Mouse (Mus musculus): ENCODE results near the gene Mllt6. TPM values are rescaled to one million over a fixed set of nuclear protein-coding genes. Genes with fewer than 3 reads are reported as not detected.
"Not testable (repeated sequence)": the region's sequence is repeated elsewhere in the genome, so short reads cannot be mapped to it uniquely, and the experiment has no call there.

Mllt6 gene
- polyA plus RNA-seq, 1 experiment from 2014 or later: 4.1 TPM

DNA sequence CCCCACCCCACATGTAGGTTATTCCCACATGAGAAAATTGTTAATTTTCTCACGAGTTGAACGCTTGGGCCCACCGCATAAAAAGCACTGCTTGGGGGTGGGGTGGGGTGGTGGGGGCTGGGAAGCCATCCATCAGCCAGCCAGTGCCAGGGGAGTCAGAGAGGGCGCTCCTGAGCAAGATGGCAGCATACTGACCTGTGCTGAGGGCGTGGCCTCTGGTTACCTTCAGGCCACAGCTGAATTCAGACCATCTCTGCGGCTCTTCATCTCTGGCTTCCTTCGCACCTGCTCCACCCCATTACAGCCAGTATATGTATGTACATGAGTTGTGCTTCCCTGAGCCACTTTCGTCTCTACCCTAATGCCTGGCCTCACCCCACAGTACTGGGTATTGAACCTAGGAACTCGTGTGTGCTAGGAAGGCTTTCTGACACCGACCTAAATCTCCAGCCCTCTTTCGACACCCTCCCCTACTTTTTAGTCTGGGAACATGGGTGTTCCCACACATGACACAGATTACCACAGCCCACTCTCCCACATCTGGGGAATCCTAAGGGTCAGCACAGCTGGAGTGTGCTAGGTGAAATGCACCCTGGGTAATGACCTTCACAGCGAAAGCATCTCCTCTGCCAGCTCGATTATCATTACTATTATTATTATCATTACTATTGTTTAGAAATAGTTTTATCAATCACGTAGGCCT is 6.8 kb upstream of the Mllt6 start:
- WGBS: 73% methylated on average over 14 of the region's 14 CpGs
- Histone ChIP-seq H3K27me3 (ENCODE audit: control insufficient read depth, insufficient read depth, low read length) (peaks cover 7% of the 10 kb centered on the region), H3K4me2 (replicated peaks; ENCODE audit: low read depth, low read length) (no peak overlapping the region), H3K27ac (ENCODE audit: low read depth, low read length) (no peak overlapping the region), H3K36me3 (ENCODE audit: control insufficient read depth, insufficient read depth, low read length) (no peaks in the 10 kb centered on the region), H3K4me3 (ENCODE audit: low read depth, low read length) (no peak overlapping the region), H3K9ac (ENCODE audit: low read depth, low read length) (no peak overlapping the region), H3K4me1 (replicated peaks; ENCODE audit: control insufficient read depth, insufficient read depth, low read length) (peaks cover 4% of the 10 kb centered on the region), H3K9me3 (ENCODE audit: control insufficient read depth, low read length) (no peaks in the 10 kb centered on the region)
- ATAC-seq (ENCODE audit: low FRiP score) (no peak), DNase-seq (ENCODE audit: low spot score) (no peak)

DNA sequence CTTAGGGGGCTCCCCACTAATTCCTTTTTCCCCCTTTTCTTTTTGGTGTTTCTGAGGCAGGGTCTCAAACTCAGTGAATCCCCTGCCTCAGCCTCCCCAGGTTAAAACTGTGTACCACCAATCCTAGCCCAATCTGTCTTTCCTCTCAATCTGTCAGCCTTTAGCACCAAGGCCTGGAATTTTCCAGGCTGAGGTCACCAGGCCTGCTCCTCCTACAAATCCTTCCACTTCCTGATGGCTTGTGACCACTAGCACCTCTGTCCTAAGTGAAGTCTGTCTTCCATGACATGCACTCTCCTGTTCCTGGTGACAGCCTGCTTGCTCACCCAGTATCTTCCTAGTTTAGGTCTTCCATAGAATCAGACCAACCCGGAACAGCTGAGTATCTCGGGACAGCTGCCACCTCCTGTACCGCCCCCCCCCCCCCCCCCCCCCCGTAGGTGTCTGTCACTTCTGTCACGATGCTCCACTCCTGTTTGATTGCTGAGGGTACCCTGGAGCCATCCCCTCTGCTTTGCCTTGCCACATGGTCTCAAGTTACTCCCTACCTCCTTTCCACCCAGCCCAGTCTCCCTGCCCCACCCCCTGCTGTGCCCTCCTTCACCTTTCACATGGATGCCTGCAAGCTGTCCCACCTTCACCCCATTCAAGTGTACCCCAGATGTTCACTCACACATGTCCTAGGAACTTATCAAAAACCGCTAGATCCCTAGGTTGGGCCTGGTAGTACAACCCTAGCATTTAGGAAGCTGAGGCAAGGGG is 5.8 kb upstream of the Mllt6 start:
- ATAC-seq (ENCODE audit: low FRiP score) (no peak), DNase-seq (ENCODE audit: low spot score) (no peak)
- no peak overlapping the region for H3K9ac ChIP-seq (ENCODE audit: low read depth, low read length)
- H3K27me3 ChIP-seq (ENCODE audit: control insufficient read depth, insufficient read depth, low read length): peaks cover 17% of the 10 kb centered on the region
- no peak overlapping the region for H3K27ac ChIP-seq (ENCODE audit: low read depth, low read length)
- H3K9me3 ChIP-seq (ENCODE audit: control insufficient read depth, low read length): no peaks in the 10 kb centered on the region
- H3K4me2 ChIP-seq (replicated peaks; ENCODE audit: low read depth, low read length): no peak overlapping the region
- H3K36me3 ChIP-seq (ENCODE audit: control insufficient read depth, insufficient read depth, low read length): no peaks in the 10 kb centered on the region
- H3K4me1 ChIP-seq (replicated peaks; ENCODE audit: control insufficient read depth, insufficient read depth, low read length): peaks cover 13% of the 10 kb centered on the region
- H3K4me3 ChIP-seq (ENCODE audit: low read depth, low read length): no peak overlapping the region
- 38% methylated on average over 6 of the region's 6 CpGs for WGBS

DNA sequence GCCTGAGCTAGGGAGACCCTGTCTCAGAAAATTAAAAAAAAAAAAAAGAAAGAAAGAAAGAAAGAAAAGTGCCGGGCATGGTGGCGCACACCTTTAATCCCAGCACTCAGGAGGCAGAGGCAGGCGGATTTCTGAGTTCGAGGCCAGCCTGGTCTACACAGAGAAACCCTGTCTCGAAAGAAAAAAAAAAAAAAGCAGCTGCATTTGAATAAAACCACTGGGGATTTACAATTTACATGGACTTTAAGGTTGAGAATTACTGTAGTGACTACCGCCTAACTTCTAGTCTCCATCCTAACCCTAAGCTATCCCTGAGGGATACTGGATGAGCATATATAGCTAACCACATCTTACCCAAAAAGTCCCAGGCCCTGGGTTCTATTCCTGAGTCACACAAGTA is 5.2 kb upstream of the Mllt6 start:
- not testable (repeated sequence) for ATAC-seq (ENCODE audit: low FRiP score); H3K4me2 ChIP-seq (replicated peaks; ENCODE audit: low read depth, low read length); H3K9me3 ChIP-seq (ENCODE audit: control insufficient read depth, low read length); H3K9ac ChIP-seq (ENCODE audit: low read depth, low read length); H3K27ac ChIP-seq (ENCODE audit: low read depth, low read length); DNase-seq (ENCODE audit: low spot score); H3K36me3 ChIP-seq (ENCODE audit: control insufficient read depth, insufficient read depth, low read length); H3K4me3 ChIP-seq (ENCODE audit: low read depth, low read length)
- 91% methylated on average over 6 of the region's 6 CpGs for WGBS
- Histone ChIP-seq H3K27me3 (ENCODE audit: control insufficient read depth, insufficient read depth, low read length) (peaks cover 18% of the 10 kb centered on the region), H3K4me1 (replicated peaks; ENCODE audit: control insufficient read depth, insufficient read depth, low read length) (peaks cover 13% of the 10 kb centered on the region)

DNA sequence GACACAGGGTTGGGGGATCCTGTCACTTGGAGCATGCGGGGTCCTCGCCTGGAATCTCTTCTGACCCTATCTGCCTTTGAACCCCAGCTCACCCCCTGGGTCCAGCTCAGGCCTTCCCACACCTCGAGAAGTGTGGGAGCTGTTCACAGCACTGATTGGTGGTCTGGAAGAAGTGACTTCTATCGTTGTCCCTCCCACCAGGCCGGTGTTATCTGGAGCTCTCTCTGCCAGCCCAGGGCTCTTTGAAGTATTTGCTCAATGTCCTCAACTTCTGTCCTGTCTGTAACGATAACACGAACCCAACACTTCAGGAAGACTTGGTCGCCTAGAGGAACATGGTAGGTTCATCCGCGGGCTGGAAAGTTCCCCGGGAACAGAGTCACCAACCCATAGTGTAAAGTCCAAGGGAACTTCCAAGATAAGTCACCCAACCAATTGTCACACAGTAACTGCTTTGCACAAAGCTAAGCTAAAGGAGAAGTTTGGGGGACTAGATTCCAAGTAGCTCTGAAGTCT is 4.4 kb upstream of the Mllt6 start:
- Histone ChIP-seq H3K4me2 (replicated peaks; ENCODE audit: low read depth, low read length) (no peak overlapping the region), H3K9ac (ENCODE audit: low read depth, low read length) (no peak overlapping the region), H3K4me1 (replicated peaks; ENCODE audit: control insufficient read depth, insufficient read depth, low read length) (peaks cover 13% of the 10 kb centered on the region), H3K4me3 (ENCODE audit: low read depth, low read length) (no peak overlapping the region), H3K27ac (ENCODE audit: low read depth, low read length) (no peak overlapping the region), H3K36me3 (ENCODE audit: control insufficient read depth, insufficient read depth, low read length) (no peaks in the 10 kb centered on the region), H3K27me3 (ENCODE audit: control insufficient read depth, insufficient read depth, low read length) (peaks cover 18% of the 10 kb centered on the region), H3K9me3 (ENCODE audit: control insufficient read depth, low read length) (no peaks in the 10 kb centered on the region)
- ATAC-seq (ENCODE audit: low FRiP score): no peak
- 62% methylated on average over 11 of the region's 11 CpGs for WGBS
- no peak for DNase-seq (ENCODE audit: low spot score)

DNA sequence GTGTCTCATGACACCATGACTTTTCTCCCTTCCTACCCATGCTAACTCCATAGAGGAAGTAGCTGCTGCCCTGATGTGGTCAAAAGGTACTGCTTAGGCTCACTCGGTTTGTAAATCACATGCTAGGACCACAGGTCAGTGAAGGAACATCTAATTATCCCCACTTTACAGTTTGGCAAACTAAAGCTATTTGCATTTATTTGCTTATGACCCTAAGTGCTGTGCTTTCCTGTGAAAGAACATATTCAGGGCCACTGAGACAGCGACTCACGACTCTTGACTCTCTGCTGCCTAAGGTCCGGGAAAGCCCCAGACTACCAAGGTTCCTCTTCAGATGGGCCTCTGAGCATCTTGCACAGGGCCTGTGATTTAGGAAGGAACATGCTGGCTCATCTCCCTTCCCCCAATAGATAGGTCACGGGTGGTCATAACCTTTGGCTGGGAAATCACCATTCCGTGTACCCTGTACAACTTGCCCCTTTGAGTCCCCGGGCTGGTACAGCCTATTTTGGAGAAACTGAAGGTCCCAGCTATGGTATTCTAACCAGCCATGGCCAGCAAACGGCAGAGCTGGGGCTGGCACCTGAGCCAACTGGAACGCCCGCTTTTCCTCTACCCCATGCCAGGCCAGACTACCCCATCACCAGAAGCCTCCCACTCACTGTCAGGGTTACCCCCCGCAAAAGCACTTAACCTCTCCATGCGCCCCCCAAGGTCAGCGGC is 3.8 kb upstream of the Mllt6 start:
- Histone ChIP-seq H3K9me3 (ENCODE audit: control insufficient read depth, low read length) (no peaks in the 10 kb centered on the region), H3K4me3 (ENCODE audit: low read depth, low read length) (peak overlapping the region; percentile 59), H3K4me1 (replicated peaks; ENCODE audit: control insufficient read depth, insufficient read depth, low read length) (peaks cover 13% of the 10 kb centered on the region), H3K36me3 (ENCODE audit: control insufficient read depth, insufficient read depth, low read length) (no peaks in the 10 kb centered on the region), H3K4me2 (replicated peaks; ENCODE audit: low read depth, low read length) (peak overlapping the region; percentile 86), H3K27me3 (ENCODE audit: control insufficient read depth, insufficient read depth, low read length) (peaks cover 18% of the 10 kb centered on the region), H3K9ac (ENCODE audit: low read depth, low read length) (peak overlapping the region; percentile 69), H3K27ac (ENCODE audit: low read depth, low read length) (peak overlapping the region; percentile 19; the same call in 1 of the 2 replicates)
- 9% methylated on average over 13 of the region's 13 CpGs for WGBS
- ATAC-seq (ENCODE audit: low FRiP score) (no peak), DNase-seq (ENCODE audit: low spot score) (peak; percentile 26)

DNA sequence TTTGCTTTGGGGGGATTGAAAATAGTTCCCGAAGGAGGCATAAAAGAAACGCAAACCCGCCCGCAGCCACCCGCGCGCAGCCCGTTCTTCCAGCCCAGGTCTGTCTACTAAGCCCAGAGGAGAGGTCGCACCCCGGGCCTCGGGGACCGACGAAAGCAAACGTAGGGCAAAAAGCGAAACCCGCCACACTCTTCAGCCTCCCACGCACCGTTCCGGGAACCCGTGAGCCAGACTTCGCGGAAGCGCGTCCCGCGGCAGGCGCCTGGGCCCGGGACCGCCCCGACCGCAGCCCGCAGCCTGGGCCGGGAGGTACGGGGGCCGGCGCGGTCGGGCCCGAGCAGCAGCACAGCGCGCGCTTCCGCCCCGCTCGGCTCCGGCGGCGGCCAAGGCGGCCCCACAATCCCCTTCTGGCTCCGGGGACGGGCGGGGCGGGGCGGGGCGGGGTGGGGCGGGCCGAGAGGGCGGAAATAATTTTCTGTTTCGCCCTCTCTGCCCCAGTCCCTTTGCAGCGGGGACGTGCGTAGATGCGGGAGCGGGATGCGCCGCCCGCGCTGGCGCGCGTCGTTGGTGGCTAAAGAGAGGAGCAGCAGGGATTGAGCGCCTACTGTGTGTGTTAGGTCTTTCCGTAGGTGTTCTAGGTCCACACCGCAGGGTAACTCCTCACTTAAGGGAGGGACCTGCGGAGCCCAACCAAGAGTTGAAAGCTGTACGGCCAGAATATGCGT is 3.1 kb upstream of the Mllt6 start:
- Histone ChIP-seq H3K4me1 (replicated peaks; ENCODE audit: control insufficient read depth, insufficient read depth, low read length) (peaks cover 17% of the 10 kb centered on the region), H3K9me3 (ENCODE audit: control insufficient read depth, low read length) (no peaks in the 10 kb centered on the region), H3K27me3 (ENCODE audit: control insufficient read depth, insufficient read depth, low read length) (peaks cover 18% of the 10 kb centered on the region), H3K4me2 (replicated peaks; ENCODE audit: low read depth, low read length) (peak overlapping the region; percentile 86), H3K36me3 (ENCODE audit: control insufficient read depth, insufficient read depth, low read length) (no peaks in the 10 kb centered on the region), H3K27ac (ENCODE audit: low read depth, low read length) (peak overlapping the region; percentile 19; the same call in 1 of the 2 replicates), H3K9ac (ENCODE audit: low read depth, low read length) (peak overlapping the region; percentile 69), H3K4me3 (ENCODE audit: low read depth, low read length) (peak overlapping the region; percentile 59)
- peak; percentile 81 for DNase-seq (ENCODE audit: low spot score)
- ATAC-seq (ENCODE audit: low FRiP score): peak; percentile 78
- under 1% methylated on average over 61 of the region's 78 CpGs for WGBS

DNA sequence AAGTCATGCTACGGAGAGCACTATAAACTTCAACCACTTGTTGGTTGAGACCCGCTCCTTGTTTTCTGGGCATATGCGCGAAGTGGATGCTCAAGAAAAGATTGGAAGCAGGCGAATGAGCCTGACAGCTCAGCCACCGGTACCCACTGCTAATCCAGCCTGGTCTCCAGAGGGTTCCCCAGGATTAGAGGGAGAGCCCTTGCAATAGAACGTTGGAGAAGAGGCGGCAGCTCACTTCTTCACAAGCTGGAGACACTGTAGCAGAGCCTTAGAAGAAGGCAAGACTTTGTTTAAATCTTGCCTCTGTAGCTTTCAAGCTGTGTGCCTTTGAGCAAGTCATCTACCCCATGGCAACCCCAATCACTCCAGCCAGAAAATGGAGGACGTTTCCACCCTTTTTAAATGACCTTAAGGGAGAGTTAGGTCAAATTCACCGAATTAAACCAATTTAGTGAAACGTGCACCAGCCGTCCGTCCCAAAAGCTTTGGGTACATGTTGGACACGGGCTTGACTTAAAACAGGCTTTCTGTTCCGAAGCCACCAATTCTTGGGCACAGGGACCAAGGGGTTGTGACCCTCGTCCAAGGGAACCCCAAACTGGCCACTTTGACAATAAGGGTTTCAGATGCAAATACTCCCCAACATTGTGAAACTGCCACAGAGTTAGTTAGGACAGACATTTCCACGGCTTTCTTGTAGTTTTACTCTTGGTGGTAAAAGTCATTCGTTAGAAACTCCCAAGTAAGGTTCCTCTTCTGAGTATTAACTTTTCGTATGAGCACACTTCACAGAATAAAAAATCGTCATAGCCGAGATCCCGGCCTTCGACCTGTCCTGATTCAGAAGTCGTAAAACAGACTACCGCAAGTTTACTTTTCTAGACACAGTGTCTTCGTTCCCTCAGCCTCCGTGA is 2.2 kb upstream of the Mllt6 start:
- Histone ChIP-seq H3K36me3 (ENCODE audit: control insufficient read depth, insufficient read depth, low read length) (no peaks in the 10 kb centered on the region), H3K4me3 (ENCODE audit: low read depth, low read length) (peak overlapping the region; percentile 93), H3K4me2 (replicated peaks; ENCODE audit: low read depth, low read length) (peak overlapping the region; percentile 91), H3K9ac (ENCODE audit: low read depth, low read length) (peak overlapping the region; percentile 69), H3K27me3 (ENCODE audit: control insufficient read depth, insufficient read depth, low read length) (peaks cover 18% of the 10 kb centered on the region), H3K9me3 (ENCODE audit: control insufficient read depth, low read length) (no peaks in the 10 kb centered on the region), H3K4me1 (replicated peaks; ENCODE audit: control insufficient read depth, insufficient read depth, low read length) (peaks cover 17% of the 10 kb centered on the region), H3K27ac (ENCODE audit: low read depth, low read length) (no peak overlapping the region)
- DNase-seq (ENCODE audit: low spot score) (peak; percentile 37), ATAC-seq (ENCODE audit: low FRiP score) (no peak)
- WGBS: 2% methylated on average over 27 of the region's 27 CpGs
